Mouse (Mus musculus) bone marrow, adult 2 months (tissue): ENCODE data around the gene Scaper. TPM values are rescaled to one million over a fixed set of nuclear protein-coding genes. Genes with fewer than 3 reads are reported as not detected.

Experiments used
- H3K27ac ChIP-seq: fragments of 200-500 bp; 2 replicates; pipeline ENCODE4 v1.5.1; 2012; ENCODE audit warnings: low read depth, mild to moderate bottlenecking, control low read depth, inconsistent platforms, low read length; ENCODE audit not compliant: control insufficient read depth, poor library complexity, insufficient read depth
- H3K4me1 ChIP-seq: fragments of 200-500 bp; 2 replicates; pipeline ENCODE4 v1.6.1; 2011; ENCODE audit warnings: low read length; ENCODE audit not compliant: control insufficient read depth, insufficient read depth
- H3K4me3 ChIP-seq: fragments of 200-500 bp; replicated peaks from 2 replicates; pipeline ENCODE3; 2011; ENCODE audit warnings: mild to moderate bottlenecking, low read depth, low read length, control low read depth; ENCODE audit not compliant: control insufficient read depth
- CTCF ChIP-seq: fragments of 200-500 bp; IDR thresholded peaks from 2 replicates; pipeline ENCODE4 v1.5.1; 2011; ENCODE audit warnings: low read length, control low read depth; ENCODE audit not compliant: control insufficient read depth, insufficient read depth
- POLR2A ChIP-seq: fragments of 200-500 bp; IDR thresholded peaks from 2 replicates; pipeline ENCODE4 v1.6.1; 2011; ENCODE audit warnings: low read depth, mild to moderate bottlenecking, control low read depth, low read length, borderline replicate concordance; ENCODE audit not compliant: control insufficient read depth
- WGBS: fragments of 180-500 bp; shearing (Covaris S2); methylation state at CpG from one replicate; pipeline ENCODE4 v1.1.7; 2018; 5-methylcytosine and 5-hydroxymethylcytosine counted together
- polyA plus RNA-seq: library from polyadenylated mRNA; stranded (reverse); fragments of >200 nt; gene quantifications from 2 replicates; pipeline ENCODE4 v1.2.4, GENCODE M21; 2011; ENCODE audit warnings: low replicate concordance; ENCODE audit not compliant: missing spikeins, insufficient read depth, insufficient read length

Gene Scaper
- polyA plus RNA-seq, 1 experiment = 29.4 TPM

- Histone ChIP-seq H3K4me3 (no peak overlapping the region), H3K27ac (no peak overlapping the region), H3K4me1 (no peaks in the 10 kb centered on the region; the same call in 1 of the 2 replicates)
- WGBS = 80% methylated on average over 3 of the region's 3 CpGs
- TF ChIP-seq POLR2A (no peak), CTCF (no peak)
These were observed 356.5 kb downstream of the Scaper start for GRCm38 (mm10) chr9:55581414-55581813.

- TF ChIP-seq POLR2A (no peak), CTCF (no peak)
- Histone ChIP-seq H3K4me1 (no peaks in the 10 kb centered on the region; the same call in 1 of the 2 replicates), H3K27ac (no peak overlapping the region), H3K4me3 (no peak overlapping the region)
- 73% methylated on average over 1 of the region's 1 CpGs for WGBS
These were observed 361.3 kb downstream of the Scaper start for GRCm38 (mm10) chr9:55576571-55576970.

- H3K4me3 ChIP-seq = no peak overlapping the region
- H3K4me1 ChIP-seq = no peaks in the 10 kb centered on the region
- H3K27ac ChIP-seq = no peak overlapping the region
- no peak for TF ChIP-seq POLR2A
- no peak for TF ChIP-seq CTCF
- 76% methylated on average over 1 of the region's 1 CpGs for WGBS
These were observed 366.8 kb downstream of the Scaper start for GRCm38 (mm10) chr9:55571071-55571470.

GRCm38 (mm10) chr9:55568466-55569159 lies 369.3 kb downstream of the Scaper start:
- TF ChIP-seq CTCF = no peak
- no peak for TF ChIP-seq POLR2A
- 85% methylated on average over 5 of the region's 5 CpGs for WGBS

GRCm38 (mm10) chr9:55560960-55561359 lies 377.0 kb downstream of the Scaper start:
- TF ChIP-seq POLR2A = no peak
- WGBS = 50% methylated on average over 1 of the region's 1 CpGs
- Histone ChIP-seq H3K4me3 (no peak overlapping the region), H3K4me1 (no peaks in the 10 kb centered on the region), H3K27ac (no peak overlapping the region)

More at GRCm38 (mm10) chr9:55568466-55569159, 369.3 kb downstream of the Scaper start:
- Histone ChIP-seq H3K4me3 (no peak overlapping the region), H3K4me1 (no peaks in the 10 kb centered on the region), H3K27ac (no peak overlapping the region)

- no peak overlapping the region for H3K27ac ChIP-seq
- H3K4me1 ChIP-seq = no peaks in the 10 kb centered on the region
- H3K4me3 ChIP-seq = no peak overlapping the region
- TF ChIP-seq CTCF (no peak), POLR2A (no peak)
- WGBS = 61% methylated on average over 1 of the region's 1 CpGs
These were observed 382.9 kb downstream of the Scaper start for GRCm38 (mm10) chr9:55554986-55555385.

GRCm38 (mm10) chr9:55549302-55549890 lies 388.5 kb downstream of the Scaper start:
- WGBS = 17% methylated on average over 16 of the region's 16 CpGs
- no peak overlapping the region for H3K4me3 ChIP-seq
- H3K4me1 ChIP-seq = no peaks in the 10 kb centered on the region; the same call in 1 of the 2 replicates
- peak; percentile 10; the same call in 1 of the 2 replicates for TF ChIP-seq CTCF
- TF ChIP-seq POLR2A = no peak
- no peak overlapping the region for H3K27ac ChIP-seq

GRCm38 (mm10) chr9:55548871-55549270 lies 389.0 kb downstream of the Scaper start:
- WGBS = 17% methylated on average over 3 of the region's 3 CpGs
- no peak overlapping the region for H3K27ac ChIP-seq
- no peaks in the 10 kb centered on the region; the same call in 1 of the 2 replicates for H3K4me1 ChIP-seq
- H3K4me3 ChIP-seq = no peak overlapping the region
- TF ChIP-seq POLR2A (no peak), CTCF (no peak)
